Mouse (Mus musculus) heart, embryonic 14.5 days (tissue): ENCODE results near the gene Tmem268. TPM values are rescaled to one million over a fixed set of nuclear protein-coding genes. Genes with fewer than 3 reads are reported as not detected.

Source experiments
- ATAC-seq: fragments of 200-750 bp; cut with Nextera tagmentation; 2 replicates; pipeline ENCODE4 v1.8.0; 2017; ENCODE audit warnings: low read depth, moderate TSS enrichment; ENCODE audit not compliant: insufficient number of reproducible peaks, insufficient read depth, low FRiP score
- H3K27ac ChIP-seq, 2 experiments: fragments of 200-500 bp in 1 of 2; fragments of 300-500 bp in 1 of 2; sonication (generic) in 1 of 2; replicated peaks in 1 of 2; 2 replicates each; pipeline ENCODE4 v1.5.1; 2012 to 2014; ENCODE audit warnings: low read depth in 2 of 2, low read length in 2 of 2, control low read depth in 1 of 2, mild to moderate bottlenecking in 1 of 2, mixed read lengths in 1 of 2; ENCODE audit not compliant: control insufficient read depth in 1 of 2, insufficient read depth in 1 of 2
- H3K27me3 ChIP-seq: fragments of 300-500 bp; sonication (generic); 2 replicates; pipeline ENCODE4 v1.6.1; 2014; ENCODE audit warnings: mild to moderate bottlenecking, low read length, control low read depth; ENCODE audit not compliant: control insufficient read depth, insufficient read depth
- H3K36me3 ChIP-seq: fragments of 300-500 bp; sonication (generic); 2 replicates; pipeline ENCODE4 v1.6.1; 2014; ENCODE audit warnings: mild to moderate bottlenecking, control low read depth, low read length, mixed read lengths; ENCODE audit not compliant: control insufficient read depth, insufficient read depth
- H3K4me1 ChIP-seq, 2 experiments: fragments of 200-500 bp in 1 of 2; fragments of 300-500 bp in 1 of 2; sonication (generic) in 1 of 2; 2 replicates each; pipeline ENCODE4 v1.6.1; 2012 to 2014; ENCODE audit warnings: low read length in 2 of 2, control low read depth in 1 of 2, mixed read lengths in 1 of 2; ENCODE audit not compliant: control insufficient read depth in 2 of 2, insufficient read depth in 2 of 2
- H3K4me2 ChIP-seq: fragments of 300-500 bp; sonication (generic); 2 replicates; pipeline ENCODE4 v1.6.1; 2014; ENCODE audit warnings: mild to moderate bottlenecking, low read length
- H3K4me3 ChIP-seq, 2 experiments: fragments of 200-500 bp in 1 of 2; fragments of 300-500 bp in 1 of 2; sonication (generic) in 1 of 2; 2 replicates each; pipeline ENCODE4 v1.5.1; 2012 to 2014; ENCODE audit warnings: low read length in 2 of 2, mild to moderate bottlenecking in 2 of 2, control low read depth in 1 of 2, low read depth in 1 of 2, moderate library complexity in 1 of 2; ENCODE audit not compliant: control insufficient read depth in 1 of 2, insufficient read depth in 1 of 2
- H3K9ac ChIP-seq: fragments of 300-500 bp; sonication (generic); 2 replicates; pipeline ENCODE4 v1.6.1; 2014; ENCODE audit warnings: mild to moderate bottlenecking, low read length
- H3K9me3 ChIP-seq: fragments of 300-500 bp; sonication (generic); 2 replicates; pipeline ENCODE4 v1.6.1; 2016; ENCODE audit warnings: low read length, control low read depth; ENCODE audit not compliant: control insufficient read depth
- WGBS: fragments of 180-500 bp; shearing (Covaris S2); extraction: QIAGEN DNeasy Blood & Tissue Kit; methylation state at CpG from one replicate; pipeline ENCODE4 v1.1.7; 2014; 5-methylcytosine and 5-hydroxymethylcytosine counted together
- polyA plus RNA-seq: library from polyadenylated mRNA; unstranded; fragments of >200 nt; fragmentation: Nextera tagmentation; extraction: Ambion mirVana; gene quantifications from 2 replicates; pipeline ENCODE4 v1.2.1, GENCODE M21; 2014

Gene Tmem268
- polyA plus RNA-seq, 1 experiment from 2014 or later = 5.6 TPM

DNA sequence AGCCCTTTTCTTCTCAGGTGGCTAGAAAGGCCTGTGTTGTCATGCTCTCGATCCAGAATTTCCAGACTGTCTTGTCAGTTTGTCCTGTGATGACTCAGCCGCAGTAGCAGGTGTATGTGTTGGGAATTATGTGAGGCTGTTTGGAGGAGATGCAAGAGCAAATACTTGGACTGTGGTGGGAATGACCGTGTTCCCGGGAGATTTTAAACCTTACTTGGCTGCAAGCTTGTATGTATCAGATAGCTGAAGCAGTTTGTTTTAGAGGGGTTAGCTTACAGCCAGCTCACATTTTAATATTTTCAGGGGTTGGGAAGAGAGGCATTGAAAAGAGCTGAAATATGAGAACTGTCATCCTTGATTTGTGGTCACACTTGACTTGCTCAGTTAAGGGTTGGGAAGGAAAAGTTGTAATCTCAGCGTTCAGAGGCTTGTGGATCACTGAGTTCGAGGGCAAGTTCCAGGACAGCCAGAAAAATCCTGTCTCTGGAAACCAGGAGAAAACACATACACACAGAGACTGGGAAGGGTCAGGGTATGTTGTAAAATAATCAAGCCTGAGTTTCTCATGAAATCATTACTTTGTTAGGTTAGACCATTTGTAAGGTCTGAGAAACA lies 12.0 kb upstream of the Tmem268 start:
- ATAC-seq = no peak
- Histone ChIP-seq H3K27me3 (no peaks in the 10 kb centered on the region), H3K9me3 (no peaks in the 10 kb centered on the region), H3K27ac (no peak overlapping the region), H3K36me3 (peaks cover 39% of the 10 kb centered on the region), H3K4me2 (peak overlapping the region; percentile 90), H3K4me3 (peak overlapping the region in 1 of 2 experiments; percentile 85; a peak in 1 of 4 replicates), H3K9ac (peak overlapping the region; percentile 30; the same call in 1 of the 2 replicates), H3K4me1 (peaks cover 17 to 50% of the 10 kb centered on the region in 2 experiments)
- WGBS = 83% methylated on average over 6 of the region's 6 CpGs

DNA sequence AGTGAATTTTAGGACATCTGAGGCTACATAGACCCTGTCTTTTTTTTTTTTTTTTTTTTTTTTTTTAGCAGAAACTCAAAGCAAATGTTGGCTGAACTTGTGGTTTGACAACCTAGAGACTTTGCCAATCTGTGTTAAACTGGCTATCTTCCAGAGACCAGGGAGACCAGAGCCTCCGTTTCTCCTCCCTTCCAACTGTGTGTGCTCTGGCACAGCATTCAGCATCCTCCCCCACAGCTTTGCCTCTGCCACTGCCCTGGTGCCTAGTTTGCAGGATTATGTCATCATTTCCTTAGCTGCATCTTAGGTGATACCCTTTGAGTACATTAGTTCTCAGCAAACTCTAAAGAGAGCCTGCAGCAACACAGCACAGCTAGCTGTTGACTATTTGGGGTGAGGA lies 10.8 kb upstream of the Tmem268 start:
- no peak overlapping the region for H3K9ac ChIP-seq
- H3K36me3 ChIP-seq = peaks cover 52% of the 10 kb centered on the region
- ATAC-seq = no peak
- no peak overlapping the region for H3K27ac ChIP-seq
- H3K27me3 ChIP-seq = no peaks in the 10 kb centered on the region
- H3K9me3 ChIP-seq = no peaks in the 10 kb centered on the region
- peaks cover 11 to 38% of the 10 kb centered on the region in 2 experiments for H3K4me1 ChIP-seq
- 42% methylated on average over 1 of the region's 1 CpGs for WGBS
- no peak overlapping the region for H3K4me2 ChIP-seq
- no peak overlapping the region for H3K4me3 ChIP-seq

DNA sequence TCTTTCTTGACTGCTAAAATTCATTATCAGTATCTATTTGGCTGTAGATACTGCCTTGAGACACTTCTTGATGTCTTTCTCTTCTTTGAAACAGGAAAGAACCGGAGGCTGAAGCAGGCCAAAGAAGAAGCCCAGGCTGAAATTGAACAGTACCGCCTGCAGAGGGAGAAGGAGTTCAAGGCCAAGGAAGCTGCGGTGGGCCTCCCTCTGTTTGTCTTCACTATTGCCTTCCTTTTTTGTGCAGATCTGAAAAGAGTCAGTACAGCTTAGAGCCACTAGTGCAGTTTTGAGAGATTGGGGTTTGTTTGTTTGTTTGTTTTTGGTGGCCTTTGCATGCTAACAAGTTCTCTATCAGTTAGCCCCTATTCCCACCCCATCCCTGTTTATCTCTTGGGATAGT lies 10.1 kb upstream of the Tmem268 start:
- ATAC-seq = no peak
- WGBS = 82% methylated on average over 3 of the region's 3 CpGs

DNA sequence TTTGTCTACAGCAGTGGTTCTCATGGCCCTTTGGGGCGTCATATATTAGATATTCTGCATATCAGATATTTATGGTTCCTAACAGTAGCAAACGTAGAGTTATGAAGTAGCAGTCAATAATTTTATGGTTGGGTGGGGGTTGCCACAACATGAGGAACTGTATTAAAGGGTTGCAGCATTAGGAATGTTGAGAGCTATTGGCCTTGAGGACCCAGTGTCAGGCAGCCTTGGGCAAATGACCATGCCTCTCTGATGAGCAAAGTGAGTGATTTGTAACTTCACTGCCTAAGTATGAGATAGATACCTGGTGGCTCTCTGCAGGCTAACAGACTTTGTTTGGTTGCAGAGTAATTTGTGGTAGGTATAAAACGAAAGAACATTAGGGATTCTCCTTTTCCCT lies 7.7 kb upstream of the Tmem268 start:
- Histone ChIP-seq H3K27me3 (no peaks in the 10 kb centered on the region), H3K4me1 (peaks cover 3 to 20% of the 10 kb centered on the region in 2 experiments), H3K9ac (no peak overlapping the region), H3K4me2 (no peak overlapping the region), H3K36me3 (peaks cover 70% of the 10 kb centered on the region), H3K27ac (no peak overlapping the region), H3K4me3 (no peak overlapping the region), H3K9me3 (no peaks in the 10 kb centered on the region)
- 90% methylated on average over 3 of the region's 3 CpGs for WGBS
- ATAC-seq = no peak

More for the DNA sequence above, 10.1 kb upstream of the Tmem268 start:
- Histone ChIP-seq H3K36me3 (peaks cover 58% of the 10 kb centered on the region), H3K9ac (no peak overlapping the region), H3K27me3 (no peaks in the 10 kb centered on the region), H3K4me3 (no peak overlapping the region), H3K4me1 (peaks cover 11 to 35% of the 10 kb centered on the region in 2 experiments), H3K4me2 (no peak overlapping the region), H3K9me3 (no peaks in the 10 kb centered on the region), H3K27ac (no peak overlapping the region)

DNA sequence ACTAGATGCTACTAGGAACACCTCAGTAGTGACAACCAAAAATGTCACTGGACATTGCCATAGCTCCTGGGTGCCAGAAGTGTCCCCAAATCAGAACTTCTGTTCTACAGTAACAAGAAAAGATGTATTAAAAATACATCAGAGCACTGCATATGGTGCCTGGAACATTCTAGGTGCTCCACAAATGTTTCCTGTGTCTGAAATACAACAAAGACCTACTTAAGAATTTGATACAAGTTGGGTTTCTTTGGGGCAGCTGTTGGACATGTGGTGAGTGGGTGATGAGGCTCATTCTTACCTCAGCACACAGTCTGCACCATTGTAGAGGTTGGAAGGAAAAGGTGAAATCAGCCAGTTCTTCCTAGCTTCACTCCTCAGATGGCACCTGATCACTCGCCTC lies 5.7 kb upstream of the Tmem268 start:
- no peak overlapping the region for H3K9ac ChIP-seq
- ATAC-seq = no peak
- 100% methylated on average over 1 of the region's 1 CpGs for WGBS

DNA sequence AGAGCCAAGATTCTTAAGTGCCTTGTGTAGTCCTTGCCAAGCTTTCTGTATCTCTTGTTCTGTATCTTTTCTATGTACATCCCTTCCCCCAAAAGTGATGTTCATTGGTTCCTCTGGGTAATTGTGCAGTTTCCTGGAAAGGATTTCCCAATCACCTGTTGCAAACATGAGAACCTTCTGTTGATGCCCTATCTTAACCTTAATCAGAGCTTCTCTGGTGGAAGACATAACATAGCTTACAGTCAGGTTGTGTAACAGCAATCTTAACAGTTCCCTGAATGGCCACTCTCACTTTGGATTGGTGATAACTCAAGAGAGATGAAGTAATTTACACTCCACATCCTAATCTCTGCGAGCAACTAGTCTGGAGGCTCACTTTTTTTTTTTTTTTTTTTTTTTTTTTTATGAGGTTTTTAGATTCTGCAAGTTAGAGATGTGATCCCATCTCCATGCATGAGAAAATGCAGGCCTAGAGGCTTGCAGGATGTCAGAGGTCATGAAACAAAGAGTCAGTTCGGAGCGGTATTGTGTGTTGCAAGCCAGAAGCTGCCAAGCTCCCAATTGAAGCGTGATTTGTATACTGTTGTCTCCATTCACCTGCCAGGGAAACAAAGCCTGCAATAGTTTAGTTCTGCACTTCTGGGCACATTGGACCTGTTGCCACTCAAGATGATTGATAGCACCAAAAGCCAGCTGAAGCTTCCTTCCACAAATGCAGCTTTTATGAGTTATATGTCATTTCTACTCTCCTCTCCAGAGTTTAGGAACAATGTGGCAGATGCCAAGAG lies 4.6 kb upstream of the Tmem268 start:
- H3K27ac ChIP-seq = no peak overlapping the region
- 82% methylated on average over 4 of the region's 4 CpGs for WGBS

More for the DNA sequence above, 5.7 kb upstream of the Tmem268 start:
- H3K4me3 ChIP-seq = no peak overlapping the region
- no peak overlapping the region for H3K27ac ChIP-seq
- peaks cover 12 to 15% of the 10 kb centered on the region in 2 experiments for H3K4me1 ChIP-seq
- no peak overlapping the region for H3K4me2 ChIP-seq
- H3K9me3 ChIP-seq = no peaks in the 10 kb centered on the region
- peaks cover 64% of the 10 kb centered on the region for H3K36me3 ChIP-seq
- no peaks in the 10 kb centered on the region for H3K27me3 ChIP-seq

DNA sequence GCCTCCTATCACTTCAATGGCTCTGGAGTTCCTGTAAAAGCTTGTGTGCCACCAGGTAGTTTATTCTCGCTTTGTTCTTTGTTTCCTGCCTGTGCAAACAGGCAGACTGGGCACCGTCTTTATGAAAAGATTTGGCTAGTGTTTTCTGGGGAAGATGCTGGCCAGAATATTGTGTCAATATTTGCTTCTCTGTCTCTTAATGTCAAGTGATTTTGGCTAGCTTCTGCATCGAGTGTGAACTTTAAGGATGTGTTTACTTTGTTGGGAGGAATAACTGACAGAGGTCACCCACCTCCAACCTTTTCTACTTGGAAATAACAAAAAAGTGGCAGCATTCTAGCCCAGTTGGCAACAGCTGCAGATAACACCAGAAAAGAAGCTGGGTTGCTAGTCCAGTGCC lies 4.0 kb upstream of the Tmem268 start:
- Histone ChIP-seq H3K4me1 (peaks cover 18 to 21% of the 10 kb centered on the region in 2 experiments), H3K4me2 (no peak overlapping the region), H3K36me3 (peaks cover 46% of the 10 kb centered on the region), H3K4me3 (no peak overlapping the region), H3K27ac (no peak overlapping the region), H3K9me3 (no peaks in the 10 kb centered on the region), H3K27me3 (no peaks in the 10 kb centered on the region), H3K9ac (no peak overlapping the region)
- 75% methylated on average over 3 of the region's 3 CpGs for WGBS
- ATAC-seq = no peak

More for the DNA sequence above, 4.6 kb upstream of the Tmem268 start:
- peaks cover 13 to 18% of the 10 kb centered on the region in 2 experiments for H3K4me1 ChIP-seq
- no peaks in the 10 kb centered on the region for H3K9me3 ChIP-seq
- H3K9ac ChIP-seq = no peak overlapping the region
- no peak overlapping the region for H3K4me2 ChIP-seq
- no peak for ATAC-seq
- no peaks in the 10 kb centered on the region for H3K27me3 ChIP-seq
- peaks cover 53% of the 10 kb centered on the region for H3K36me3 ChIP-seq
- H3K4me3 ChIP-seq = no peak overlapping the region
